Mouse (Mus musculus) liver, embryonic 14.5 days (tissue): ENCODE results near the gene Gtf2i. TPM values are rescaled to one million over a fixed set of nuclear protein-coding genes. Genes with fewer than 3 reads are reported as not detected.

ENCODE experiments used
- ATAC-seq: fragments of 200-750 bp; cut with Nextera tagmentation; 2 replicates; pipeline ENCODE4 v1.8.0; 2017; ENCODE audit warnings: moderate number of reproducible peaks, mild to moderate bottlenecking, moderate library complexity; ENCODE audit not compliant: insufficient read depth
- DNase-seq, 3 experiments: peaks; one replicate each; pipeline ENCODE4 v3.0.0-alpha.2; 2012 to 2013; ENCODE audit warnings: low read depth in 3 of 3, low spot score in 3 of 3
- H3K27ac ChIP-seq: fragments of 300-500 bp; sonication (generic); 2 replicates; pipeline ENCODE4 v1.5.1; 2014; ENCODE audit warnings: moderate library complexity, mild to moderate bottlenecking, control low read depth, inconsistent platforms
- H3K27me3 ChIP-seq: fragments of 300-500 bp; sonication (generic); 2 replicates; pipeline ENCODE4 v1.6.1; 2014; ENCODE audit warnings: mild to moderate bottlenecking, low read length, moderate library complexity; ENCODE audit not compliant: control insufficient read depth, insufficient read depth
- H3K36me3 ChIP-seq: fragments of 300-500 bp; sonication (generic); replicated peaks from 2 replicates; pipeline ENCODE4 v1.6.1; 2014; ENCODE audit warnings: low read depth; ENCODE audit not compliant: control insufficient read depth, insufficient read depth
- H3K4me1 ChIP-seq, 2 experiments: fragments of 200-500 bp in 1 of 2; fragments of 300-500 bp in 1 of 2; sonication (generic) in 1 of 2; replicated peaks; 2 replicates each; pipeline ENCODE4 v1.6.1; 2012 to 2014; ENCODE audit warnings: antibody characterized with exemption in 1 of 2, inconsistent platforms in 1 of 2, low read length in 1 of 2; ENCODE audit not compliant: control insufficient read depth in 2 of 2, insufficient read depth in 2 of 2
- H3K4me2 ChIP-seq: fragments of 300-500 bp; sonication (generic); 2 replicates; pipeline ENCODE4 v1.6.1; 2014; ENCODE audit warnings: low read depth, mild to moderate bottlenecking, control low read depth, moderate library complexity
- H3K4me3 ChIP-seq, 2 experiments: fragments of 200-500 bp in 1 of 2; fragments of 300-500 bp in 1 of 2; sonication (generic) in 1 of 2; 2 replicates each; pipeline ENCODE4 v1.5.1; 2012 to 2014; ENCODE audit warnings: low read depth in 2 of 2, low read length in 2 of 2, mild to moderate bottlenecking in 2 of 2, control low read depth in 1 of 2, inconsistent platforms in 1 of 2, moderate library complexity in 1 of 2; ENCODE audit not compliant: insufficient read depth in 1 of 2
- H3K9ac ChIP-seq: fragments of 300-500 bp; sonication (generic); replicated peaks from 2 replicates; pipeline ENCODE4 v1.6.1; 2014; ENCODE audit warnings: mild to moderate bottlenecking, control low read depth, moderate library complexity
- H3K9me3 ChIP-seq: fragments of 300-500 bp; sonication (generic); 2 replicates; pipeline ENCODE4 v1.6.1; 2016; ENCODE audit warnings: low read length, mixed read lengths; ENCODE audit not compliant: control insufficient read depth
- CTCF ChIP-seq: IDR thresholded peaks from 2 replicates; pipeline ENCODE4 v1.5.1; 2016; ENCODE audit warnings: antibody characterized with exemption, low read depth, control low read depth
- EP300 ChIP-seq: IDR thresholded peaks from 2 replicates; pipeline ENCODE4 v1.6.1; 2016; ENCODE audit warnings: antibody characterized with exemption, low read depth
- WGBS: fragments of 180-500 bp; shearing (Covaris S2); extraction: QIAGEN DNeasy Blood & Tissue Kit; methylation state at CpG from one replicate; pipeline ENCODE4 v1.1.7; 2014; ENCODE audit not compliant: insufficient replicate concordance; 5-methylcytosine and 5-hydroxymethylcytosine counted together
- polyA plus RNA-seq, 2 experiments: library from polyadenylated mRNA; depleted of rRNA in 1 of 2; stranded (reverse) in 1 of 2; unstranded in 1 of 2; fragments of >200 nt; fragmentation: Nextera tagmentation in 1 of 2; extraction: Ambion mirVana in 1 of 2; gene quantifications; 2 replicates each; pipeline versions ENCODE4 v1.2.1 to v1.2.3; 2012 to 2014

The Gtf2i gene
- polyA plus RNA-seq, 2 experiments: 26.1 to 26.5 TPM

DNA sequence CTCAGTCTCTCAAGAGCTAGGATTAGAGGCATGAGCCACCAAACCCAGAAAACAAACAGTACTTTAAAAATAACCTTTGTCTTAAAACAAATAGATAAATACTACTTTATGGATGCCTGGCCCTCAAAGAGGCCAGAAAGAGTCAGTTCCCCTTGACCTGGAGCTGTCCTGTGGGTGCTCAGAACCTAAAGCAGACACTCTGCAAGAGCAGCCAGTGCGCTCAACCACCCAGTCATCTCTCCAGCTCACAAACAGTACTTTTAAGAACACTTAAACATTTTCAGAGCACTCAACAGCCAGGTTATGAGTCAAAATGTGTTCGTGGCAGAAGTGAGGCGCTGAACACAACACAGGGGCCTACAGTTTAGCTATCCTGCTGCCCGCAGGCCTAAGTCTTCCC is 63.5 kb downstream of the Gtf2i start:
- Histone ChIP-seq H3K9me3 (no peaks in the 10 kb centered on the region), H3K36me3 (peaks cover 66% of the 10 kb centered on the region), H3K4me3 (no peak overlapping the region), H3K4me1 (no peaks in the 10 kb centered on the region), H3K27me3 (no peaks in the 10 kb centered on the region), H3K27ac (no peak overlapping the region), H3K4me2 (no peak overlapping the region), H3K9ac (no peak overlapping the region)
- DNase-seq (no peak), ATAC-seq (no peak)
- no peak for TF ChIP-seq CTCF
- WGBS: 91% methylated on average over 4 of the region's 4 CpGs

DNA sequence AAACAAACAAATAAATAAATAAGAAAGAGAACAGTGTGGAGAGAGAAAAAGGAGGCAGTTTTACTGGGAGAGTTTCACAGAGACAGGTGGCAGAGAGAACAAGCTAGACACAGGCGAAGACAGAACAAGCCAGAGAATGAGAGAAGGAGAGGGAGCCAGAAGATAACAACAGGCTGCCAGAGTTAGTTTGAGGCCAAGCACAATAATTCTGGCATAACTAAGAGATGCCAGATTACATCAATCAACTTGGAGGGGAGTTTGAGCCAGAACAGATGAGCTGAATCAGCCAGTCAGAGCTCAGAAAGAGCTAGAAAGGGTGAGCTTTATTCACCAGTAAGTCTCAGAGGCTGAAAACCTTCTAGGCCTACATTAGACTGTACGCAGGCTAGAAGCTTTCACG is 64.0 kb downstream of the Gtf2i start:
- no peaks in the 10 kb centered on the region for H3K27me3 ChIP-seq
- TF ChIP-seq CTCF: no peak
- no peak for TF ChIP-seq EP300
- H3K36me3 ChIP-seq: peaks cover 66% of the 10 kb centered on the region
- 85% methylated on average over 3 of the region's 3 CpGs for WGBS
- H3K4me2 ChIP-seq: no peak overlapping the region
- H3K4me1 ChIP-seq: no peaks in the 10 kb centered on the region
- H3K9ac ChIP-seq: no peak overlapping the region
- no peak for DNase-seq
- no peaks in the 10 kb centered on the region for H3K9me3 ChIP-seq
- no peak for ATAC-seq
- no peak overlapping the region for H3K4me3 ChIP-seq
- H3K27ac ChIP-seq: no peak overlapping the region

DNA sequence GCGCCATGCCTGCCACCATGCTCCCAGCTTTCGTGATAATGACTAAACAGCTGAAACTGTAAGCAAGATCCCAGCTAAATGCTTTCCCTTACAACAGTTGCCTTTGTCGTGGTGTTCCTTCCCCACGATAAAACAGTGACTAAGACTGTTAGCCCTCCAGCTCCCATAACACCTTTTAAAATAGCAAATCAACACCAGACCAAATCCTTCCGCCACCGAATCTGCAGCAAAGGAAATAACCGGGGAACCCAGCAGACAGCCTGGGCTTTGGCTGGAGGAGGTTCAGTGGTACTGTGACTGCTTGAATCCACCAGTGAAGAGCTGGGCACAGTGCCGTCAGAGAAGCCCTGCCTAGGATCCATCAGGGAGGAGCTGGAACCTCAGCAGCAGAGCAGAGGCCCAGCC is 65.3 kb downstream of the Gtf2i start:
- no peaks in the 10 kb centered on the region for H3K9me3 ChIP-seq
- H3K4me1 ChIP-seq: no peaks in the 10 kb centered on the region
- H3K4me3 ChIP-seq: no peak overlapping the region
- H3K27ac ChIP-seq: no peak overlapping the region
- H3K9ac ChIP-seq: no peak overlapping the region
- peaks cover 66% of the 10 kb centered on the region for H3K36me3 ChIP-seq
- no peak for ATAC-seq
- 83% methylated on average over 8 of the region's 8 CpGs for WGBS
- H3K27me3 ChIP-seq: no peaks in the 10 kb centered on the region
- TF ChIP-seq EP300 (no peak), CTCF (no peak)
- DNase-seq: no peak
- H3K4me2 ChIP-seq: no peak overlapping the region

DNA sequence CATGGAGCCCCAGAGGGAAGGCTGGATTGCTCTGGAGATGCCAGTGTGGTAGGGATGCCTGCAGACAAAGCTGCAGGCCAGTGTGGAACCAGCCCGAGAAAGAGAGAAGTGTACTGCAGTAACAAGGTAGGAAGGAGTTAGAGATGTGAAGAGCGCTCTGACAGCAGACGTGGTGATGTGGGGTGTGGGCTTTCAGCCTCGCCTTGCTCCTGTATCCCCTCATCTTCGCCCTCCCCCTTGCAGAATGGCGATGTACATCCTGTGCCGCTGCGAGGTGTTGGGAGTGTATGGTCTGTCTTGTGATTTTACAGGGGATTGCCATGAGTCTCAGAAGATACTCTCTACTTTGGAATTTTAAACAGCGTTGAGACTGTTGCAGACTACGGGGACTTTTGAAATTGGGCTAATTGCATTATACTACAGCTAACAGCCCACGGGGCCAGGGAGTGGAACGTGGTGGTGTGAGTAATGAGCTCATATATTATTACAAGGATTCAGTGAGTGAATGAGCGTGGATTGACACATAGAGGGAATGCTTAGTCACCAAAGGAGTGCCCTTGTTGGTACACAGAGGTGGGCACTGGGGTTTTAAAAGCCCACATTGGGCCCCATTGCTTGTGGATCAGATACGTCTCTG is 65.8 kb downstream of the Gtf2i start:
- TF ChIP-seq EP300 (no peak), CTCF (no peak)
- Histone ChIP-seq H3K4me1 (no peaks in the 10 kb centered on the region), H3K9ac (no peak overlapping the region), H3K27me3 (no peaks in the 10 kb centered on the region), H3K4me3 (no peak overlapping the region), H3K27ac (no peak overlapping the region), H3K4me2 (no peak overlapping the region), H3K36me3 (peaks cover 66% of the 10 kb centered on the region), H3K9me3 (no peaks in the 10 kb centered on the region)
- 85% methylated on average over 14 of the region's 14 CpGs for WGBS
- ATAC-seq (no peak), DNase-seq (no peak)

DNA sequence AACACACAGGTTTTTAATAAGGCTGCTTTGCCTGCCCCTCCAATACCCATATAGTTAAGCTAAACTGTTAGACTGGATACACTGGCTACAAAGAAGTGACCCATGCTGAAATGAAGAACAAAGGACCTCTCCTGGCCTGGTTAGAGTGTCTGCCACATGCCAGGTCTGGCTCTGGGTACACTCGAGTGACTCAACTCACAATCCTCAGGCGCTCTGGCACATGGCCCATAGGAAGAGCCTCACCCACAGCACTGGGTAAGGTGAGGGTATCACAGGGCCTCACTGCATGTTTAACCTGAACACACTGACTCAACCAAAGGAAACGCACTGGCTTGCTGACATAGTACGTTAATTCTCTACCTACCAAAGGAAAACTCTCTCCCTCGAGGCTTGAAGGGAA is 68.4 kb downstream of the Gtf2i start:
- Histone ChIP-seq H3K9ac (no peak overlapping the region), H3K36me3 (peaks cover 74% of the 10 kb centered on the region), H3K4me1 (no peaks in the 10 kb centered on the region), H3K27me3 (no peaks in the 10 kb centered on the region), H3K9me3 (no peaks in the 10 kb centered on the region), H3K4me3 (no peak overlapping the region), H3K4me2 (no peak overlapping the region), H3K27ac (no peak overlapping the region)
- WGBS: 86% methylated on average over 5 of the region's 5 CpGs
- DNase-seq (no peak), ATAC-seq (no peak)
- TF ChIP-seq EP300 (no peak), CTCF (no peak)
